Mouse (Mus musculus) neural tube, embryonic 11.5 days (tissue): ENCODE results near the gene Slc39a11. TPM values are rescaled to one million over a fixed set of nuclear protein-coding genes. Genes with fewer than 3 reads are reported as not detected.

Experiments used
- ATAC-seq: fragments of 200-750 bp; cut with Nextera tagmentation; 2 replicates; pipeline ENCODE4 v1.8.0; 2017; ENCODE audit warnings: moderate number of reproducible peaks, mild to moderate bottlenecking, moderate TSS enrichment, moderate library complexity; ENCODE audit not compliant: insufficient read depth, low FRiP score, low TSS enrichment
- DNase-seq: peaks from one replicate; pipeline ENCODE4 v3.0.0-alpha.2; 2015; ENCODE audit warnings: low spot score
- H3K27ac ChIP-seq: fragments of 300-500 bp; sonication (generic); 2 replicates; pipeline ENCODE4 v1.5.1; 2014; ENCODE audit warnings: low read depth, mild to moderate bottlenecking, low read length
- H3K27me3 ChIP-seq: fragments of 300-500 bp; sonication (generic); 2 replicates; pipeline ENCODE4 v1.6.1; 2014; ENCODE audit warnings: mild to moderate bottlenecking, low read length, mixed read lengths; ENCODE audit not compliant: control insufficient read depth, insufficient read depth
- H3K36me3 ChIP-seq: fragments of 300-500 bp; sonication (generic); 2 replicates; pipeline ENCODE4 v1.6.1; 2014; ENCODE audit warnings: mild to moderate bottlenecking, low read length, moderate library complexity, mixed read lengths; ENCODE audit not compliant: control insufficient read depth, insufficient read depth
- H3K4me1 ChIP-seq: fragments of 300-500 bp; sonication (generic); 2 replicates; pipeline ENCODE4 v1.6.1; 2014; ENCODE audit warnings: low read length, mixed read lengths; ENCODE audit not compliant: control insufficient read depth, insufficient read depth
- H3K4me2 ChIP-seq: fragments of 300-500 bp; sonication (generic); 2 replicates; pipeline ENCODE4 v1.6.1; 2014; ENCODE audit warnings: low read depth, mild to moderate bottlenecking, moderate library complexity
- H3K4me3 ChIP-seq: fragments of 300-500 bp; sonication (generic); 2 replicates; pipeline ENCODE4 v1.5.1; 2014; ENCODE audit warnings: low read depth, low read length
- H3K9ac ChIP-seq: fragments of 300-500 bp; sonication (generic); 2 replicates; pipeline ENCODE4 v1.6.1; 2014; ENCODE audit warnings: mild to moderate bottlenecking, low read length
- H3K9me3 ChIP-seq: fragments of 300-500 bp; sonication (generic); 2 replicates; pipeline ENCODE4 v1.6.1; 2016; ENCODE audit warnings: low read length; ENCODE audit not compliant: control insufficient read depth
- WGBS: fragments of 180-500 bp; shearing (Covaris S2); extraction: QIAGEN DNeasy Blood & Tissue Kit; methylation state at CpG from one replicate; pipeline ENCODE4 v1.1.7; 2014; 5-methylcytosine and 5-hydroxymethylcytosine counted together
- polyA plus RNA-seq: library from polyadenylated mRNA; unstranded; fragments of >200 nt; fragmentation: Nextera tagmentation; extraction: Ambion mirVana; gene quantifications from 2 replicates; pipeline ENCODE4 v1.2.1, GENCODE M21; 2014

The Slc39a11 gene
- polyA plus RNA-seq, 1 experiment from 2014 or later = 20.1 TPM

DNA sequence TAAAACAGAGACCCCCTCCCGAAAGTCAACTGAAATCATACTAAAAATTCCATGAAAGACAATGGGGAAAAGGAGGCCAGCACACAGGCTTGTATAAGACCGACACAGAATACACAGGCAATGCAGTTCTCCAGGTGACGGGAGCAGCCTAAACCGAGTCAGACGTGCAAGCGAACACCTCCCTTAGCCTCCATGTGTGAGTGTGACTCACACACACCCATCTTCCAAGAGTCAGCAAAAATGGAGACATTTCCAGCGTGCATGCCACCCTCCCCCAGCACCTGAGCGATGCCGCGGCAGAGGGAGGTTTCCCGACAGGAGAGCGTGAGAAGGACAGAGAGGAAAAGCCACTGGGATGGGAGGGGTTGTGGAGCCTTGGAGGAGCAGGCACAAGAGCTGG lies 258.2 kb downstream of the Slc39a11 start:
- Histone ChIP-seq H3K4me3 (no peak overlapping the region), H3K27ac (no peak overlapping the region), H3K9ac (no peak overlapping the region), H3K4me1 (peaks cover 9% of the 10 kb centered on the region), H3K27me3 (no peaks in the 10 kb centered on the region), H3K4me2 (no peak overlapping the region), H3K9me3 (no peaks in the 10 kb centered on the region), H3K36me3 (no peaks in the 10 kb centered on the region)
- no peak for ATAC-seq
- no peak for DNase-seq
- 95% methylated on average over 12 of the region's 12 CpGs for WGBS

GRCm38 (mm10) chr11:113389637-113390036 lies 260.2 kb downstream of the Slc39a11 start:
- Histone ChIP-seq H3K4me3 (no peak overlapping the region), H3K36me3 (no peaks in the 10 kb centered on the region), H3K9me3 (no peaks in the 10 kb centered on the region), H3K27me3 (no peaks in the 10 kb centered on the region), H3K27ac (no peak overlapping the region), H3K9ac (no peak overlapping the region), H3K4me1 (peaks cover 9% of the 10 kb centered on the region), H3K4me2 (no peak overlapping the region)
- DNase-seq (no peak), ATAC-seq (no peak)
- 45% methylated on average over 6 of the region's 6 CpGs for WGBS

- Histone ChIP-seq H3K4me3 (no peak overlapping the region), H3K27me3 (no peaks in the 10 kb centered on the region), H3K9ac (no peak overlapping the region), H3K9me3 (no peaks in the 10 kb centered on the region), H3K27ac (no peak overlapping the region), H3K4me1 (peaks cover 12% of the 10 kb centered on the region), H3K36me3 (no peaks in the 10 kb centered on the region), H3K4me2 (no peak overlapping the region)
- ATAC-seq = no peak
- peak; percentile 41 for DNase-seq
- 29% methylated on average over 10 of the region's 10 CpGs for whole genome bisulfite sequencing
Observed at GRCm38 (mm10) chr11:113382674-113383571, 267.0 kb downstream of the Slc39a11 start.

- Histone ChIP-seq H3K4me3 (no peak overlapping the region), H3K4me2 (no peak overlapping the region), H3K9ac (no peak overlapping the region), H3K27ac (no peak overlapping the region), H3K27me3 (no peaks in the 10 kb centered on the region), H3K9me3 (no peaks in the 10 kb centered on the region), H3K36me3 (no peaks in the 10 kb centered on the region), H3K4me1 (peaks cover 12% of the 10 kb centered on the region)
- WGBS = 83% methylated on average over 8 of the region's 8 CpGs
- ATAC-seq (no peak), DNase-seq (no peak)
Observed at GRCm38 (mm10) chr11:113381550-113381949, 268.3 kb downstream of the Slc39a11 start.

DNA sequence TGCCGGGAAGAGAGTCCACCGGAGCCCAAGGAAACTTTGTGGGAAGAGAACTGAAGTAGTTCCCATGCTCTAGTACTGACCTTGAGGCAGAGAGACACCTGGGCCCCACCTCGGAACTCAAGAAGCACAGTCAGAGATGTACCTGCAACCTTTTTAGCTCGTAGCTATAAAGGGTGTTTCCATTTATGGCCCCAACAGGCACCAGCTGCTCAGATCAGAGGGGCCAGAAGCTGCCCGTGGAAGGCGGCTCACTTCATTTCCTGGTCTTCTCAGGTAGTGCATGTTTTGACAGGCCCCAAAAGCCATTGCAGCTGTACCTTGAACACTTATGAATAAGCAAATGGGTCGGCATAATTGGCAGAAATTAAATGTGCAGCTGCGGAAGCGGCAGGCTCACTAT lies 271.0 kb downstream of the Slc39a11 start:
- DNase-seq (no peak), ATAC-seq (no peak)
- H3K4me2 ChIP-seq = no peak overlapping the region
- H3K4me3 ChIP-seq = no peak overlapping the region
- no peak overlapping the region for H3K9ac ChIP-seq
- H3K4me1 ChIP-seq = peaks cover 12% of the 10 kb centered on the region
- no peaks in the 10 kb centered on the region for H3K9me3 ChIP-seq
- 76% methylated on average over 9 of the region's 9 CpGs for WGBS
- H3K27ac ChIP-seq = no peak overlapping the region
- H3K27me3 ChIP-seq = no peaks in the 10 kb centered on the region
- no peaks in the 10 kb centered on the region for H3K36me3 ChIP-seq

DNA sequence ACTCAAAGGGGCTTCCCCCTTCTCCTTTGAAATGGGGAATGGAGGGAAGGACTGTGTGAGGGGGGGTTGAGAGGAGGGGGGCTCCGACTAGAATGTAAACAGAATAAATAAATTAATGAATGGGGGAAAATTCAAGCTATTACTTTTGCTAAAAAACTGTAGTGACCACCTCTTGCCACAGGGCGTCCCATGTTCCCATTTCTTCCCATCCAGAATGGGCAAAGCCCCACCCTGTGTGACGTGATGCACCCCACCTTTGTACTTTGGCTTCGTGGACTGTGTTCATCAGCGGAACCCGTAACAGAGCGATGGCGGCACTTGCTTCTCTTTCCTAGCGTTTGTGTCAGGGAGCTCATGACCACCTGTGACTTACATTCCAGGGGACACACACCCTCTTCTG lies 273.8 kb downstream of the Slc39a11 start:
- H3K4me3 ChIP-seq = no peak overlapping the region
- no peaks in the 10 kb centered on the region for H3K27me3 ChIP-seq
- H3K36me3 ChIP-seq = no peaks in the 10 kb centered on the region
- ATAC-seq (no peak), DNase-seq (no peak)
- H3K4me1 ChIP-seq = 0 out of 2 replicates have a peak, but pooled peaks cover 4% of the 10 kb centered on the region
- 90% methylated on average over 9 of the region's 9 CpGs for WGBS
- H3K9ac ChIP-seq = no peak overlapping the region
- no peak overlapping the region for H3K4me2 ChIP-seq
- H3K27ac ChIP-seq = no peak overlapping the region
- H3K9me3 ChIP-seq = no peaks in the 10 kb centered on the region

GRCm38 (mm10) chr11:113373926-113374325 lies 276.0 kb downstream of the Slc39a11 start:
- no peaks in the 10 kb centered on the region for H3K27me3 ChIP-seq
- H3K4me1 ChIP-seq = no peaks in the 10 kb centered on the region
- no peak overlapping the region for H3K27ac ChIP-seq
- H3K9me3 ChIP-seq = no peaks in the 10 kb centered on the region
- no peak overlapping the region for H3K9ac ChIP-seq
- H3K4me3 ChIP-seq = no peak overlapping the region
- WGBS = 90% methylated on average over 10 of the region's 10 CpGs
- H3K4me2 ChIP-seq = no peak overlapping the region
- no peaks in the 10 kb centered on the region for H3K36me3 ChIP-seq
- DNase-seq (no peak), ATAC-seq (no peak)

- ATAC-seq = no peak
- no peak overlapping the region for H3K27ac ChIP-seq
- DNase-seq = no peak
- H3K4me1 ChIP-seq = peaks cover under 1% of the 10 kb centered on the region; the same call in 1 of the 2 replicates
- WGBS = 94% methylated on average over 9 of the region's 9 CpGs
- H3K9me3 ChIP-seq = no peaks in the 10 kb centered on the region
- H3K27me3 ChIP-seq = no peaks in the 10 kb centered on the region
- no peak overlapping the region for H3K4me3 ChIP-seq
- no peak overlapping the region for H3K4me2 ChIP-seq
- no peak overlapping the region for H3K9ac ChIP-seq
- H3K36me3 ChIP-seq = no peaks in the 10 kb centered on the region
Observed at GRCm38 (mm10) chr11:113373331-113373730, 276.5 kb downstream of the Slc39a11 start.

DNA sequence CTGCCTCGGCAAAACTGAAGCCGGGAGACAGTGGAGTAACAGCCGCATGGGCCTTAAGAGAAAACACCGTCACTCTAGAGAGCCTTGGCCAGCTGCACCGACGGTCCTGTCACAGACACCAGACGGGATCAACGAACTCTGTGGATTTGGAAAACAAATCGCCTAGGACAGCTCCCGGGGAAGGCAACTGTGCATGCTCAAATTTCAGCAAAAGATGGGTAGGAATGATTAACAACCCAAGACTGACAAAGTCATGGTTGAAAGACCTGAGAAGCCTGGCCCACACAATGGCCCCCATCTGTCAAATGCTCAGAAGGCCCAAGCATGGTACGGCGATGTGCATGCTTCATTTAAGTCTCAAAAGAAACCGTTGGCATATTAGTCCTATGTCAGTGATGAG lies 281.8 kb downstream of the Slc39a11 start:
- Histone ChIP-seq H3K36me3 (no peaks in the 10 kb centered on the region), H3K4me2 (no peak overlapping the region), H3K4me3 (no peak overlapping the region), H3K9me3 (no peaks in the 10 kb centered on the region), H3K9ac (no peak overlapping the region), H3K27me3 (no peaks in the 10 kb centered on the region), H3K27ac (peak overlapping the region; percentile 68), H3K4me1 (peaks cover 23% of the 10 kb centered on the region)
- ATAC-seq (peak; percentile 64; the same call in 1 of the 2 replicates), DNase-seq (peak; percentile 57)
- 27% methylated on average over 13 of the region's 13 CpGs for WGBS
